Mouse (Mus musculus): Measurements from ENCODE around the gene Sppl2b.

The Sppl2b gene

DNA sequence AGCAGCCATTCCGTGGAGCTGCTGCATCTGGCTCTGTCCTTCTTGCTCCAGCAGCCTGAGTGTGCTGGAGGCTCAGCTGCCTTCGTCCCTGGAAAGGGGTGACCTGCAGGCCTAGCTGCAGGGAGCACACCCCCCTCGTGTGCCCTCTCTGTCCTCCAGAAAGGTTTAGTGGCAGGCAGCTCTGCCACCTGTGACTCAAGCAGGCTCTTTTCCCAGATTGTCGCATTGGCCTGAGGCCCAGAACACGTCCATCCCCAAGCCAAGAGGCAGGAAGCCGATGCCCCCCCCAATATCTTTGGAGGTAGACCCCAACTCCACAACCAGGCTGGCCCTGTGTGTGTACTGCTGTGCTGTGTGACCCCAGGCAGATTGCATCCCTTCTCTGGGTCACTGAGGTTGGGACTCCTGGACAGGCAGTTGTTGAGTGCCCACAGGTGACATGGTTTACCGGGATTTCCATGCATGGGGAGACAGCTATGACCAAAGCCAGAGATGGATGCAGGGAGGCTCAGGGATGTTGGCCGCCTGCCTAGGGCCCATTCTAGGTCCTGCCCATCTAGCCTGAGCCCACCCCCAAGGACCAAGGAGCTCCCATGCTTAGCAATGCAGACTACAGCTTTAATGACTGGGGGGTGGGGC is 9.9 kb upstream of the Sppl2b start:
- CTCF ChIA-PET: no interaction called here

DNA sequence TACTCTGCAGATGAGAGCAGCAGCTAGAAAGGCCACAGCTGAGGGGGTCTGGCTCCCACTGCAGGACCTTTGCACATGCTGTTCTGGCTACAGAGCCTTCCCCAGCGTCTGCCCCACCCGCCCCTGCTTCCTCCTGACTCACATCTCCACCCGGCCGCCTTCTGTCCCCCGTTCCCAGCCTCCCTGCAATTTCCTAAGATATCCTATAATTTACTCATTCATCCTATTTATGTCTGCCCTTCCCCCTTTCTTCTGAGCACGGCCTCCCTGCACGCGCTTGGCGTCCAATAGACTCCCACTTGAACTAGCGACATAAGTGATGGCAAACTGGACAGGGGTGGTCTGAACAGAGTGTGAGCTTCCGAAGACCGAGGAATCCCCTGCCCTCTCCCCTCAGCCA is 9.3 kb upstream of the Sppl2b start:
- CTCF ChIA-PET: no interaction called here

DNA sequence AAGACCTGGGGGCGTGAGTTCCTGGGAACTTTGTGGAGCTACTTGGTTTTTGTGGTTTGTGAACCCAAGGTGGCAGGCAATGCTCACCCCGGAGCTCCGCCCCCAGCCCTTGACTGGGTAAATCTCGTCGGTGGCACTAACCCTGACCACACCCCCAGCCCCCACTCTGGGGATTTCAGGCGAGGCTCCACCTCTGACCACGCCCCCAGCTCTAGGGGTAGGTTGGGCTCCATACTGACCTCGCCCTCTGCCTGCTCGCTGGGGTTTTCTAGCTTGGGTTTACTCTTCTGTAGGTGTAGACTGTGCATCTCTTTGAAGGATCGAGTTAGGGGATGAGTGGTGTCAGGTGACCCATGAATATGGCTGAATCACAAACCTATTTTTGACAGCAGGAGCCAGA is 6.5 kb upstream of the Sppl2b start:
- CTCF ChIA-PET: interaction anchor here (0.5 kb wide), 1 partner anchor 314 kb away, joined by 3 read pairs; no protein-coding TSS in a partner anchor

DNA sequence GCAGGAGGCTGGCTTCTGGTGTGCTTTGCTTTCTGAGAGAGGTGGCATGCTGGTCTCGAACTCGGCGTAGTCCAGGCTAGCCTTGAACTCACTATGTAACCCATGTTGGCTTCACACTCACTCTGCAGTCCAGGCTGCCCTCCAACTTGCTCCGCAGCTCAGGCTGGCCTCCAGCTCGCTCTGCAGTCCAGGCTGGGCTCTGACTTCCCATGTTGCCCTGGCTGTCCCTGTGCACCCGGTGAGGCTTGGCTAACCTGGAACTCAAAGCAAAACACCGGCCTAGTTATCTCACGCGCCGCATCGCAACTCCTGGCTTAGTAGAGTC is 636 bp downstream of the Sppl2b start:
- CTCF ChIA-PET: no interaction called here

- CTCF ChIA-PET: no interaction called here
These were observed 1.2 kb downstream of the Sppl2b start for GRCm38 (mm10) chr10:80856267-80856666.

DNA sequence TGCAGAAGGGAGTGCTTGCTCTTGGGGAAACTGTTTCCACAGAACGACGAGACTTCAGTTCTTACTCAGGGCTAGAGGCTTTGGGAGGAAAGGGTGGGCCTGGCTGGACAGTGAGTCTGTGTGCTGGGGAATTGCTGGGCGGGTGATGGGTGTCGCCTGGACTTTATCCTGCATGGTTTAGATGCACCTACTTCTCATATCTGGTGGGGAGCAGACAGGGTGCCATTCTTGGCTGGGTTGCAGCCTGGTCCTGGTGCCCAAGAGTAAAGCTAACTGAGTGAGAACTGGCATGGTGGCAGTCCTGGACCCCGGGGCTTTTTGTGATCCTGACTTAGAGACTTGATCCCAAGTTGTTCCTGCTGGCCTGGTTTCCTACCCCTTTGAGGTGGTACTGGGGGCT is 1.8 kb downstream of the Sppl2b start:
- CTCF ChIA-PET: no interaction called here

- CTCF ChIA-PET: no interaction called here
These were observed 2.3 kb downstream of the Sppl2b start for GRCm38 (mm10) chr10:80857386-80857785.

DNA sequence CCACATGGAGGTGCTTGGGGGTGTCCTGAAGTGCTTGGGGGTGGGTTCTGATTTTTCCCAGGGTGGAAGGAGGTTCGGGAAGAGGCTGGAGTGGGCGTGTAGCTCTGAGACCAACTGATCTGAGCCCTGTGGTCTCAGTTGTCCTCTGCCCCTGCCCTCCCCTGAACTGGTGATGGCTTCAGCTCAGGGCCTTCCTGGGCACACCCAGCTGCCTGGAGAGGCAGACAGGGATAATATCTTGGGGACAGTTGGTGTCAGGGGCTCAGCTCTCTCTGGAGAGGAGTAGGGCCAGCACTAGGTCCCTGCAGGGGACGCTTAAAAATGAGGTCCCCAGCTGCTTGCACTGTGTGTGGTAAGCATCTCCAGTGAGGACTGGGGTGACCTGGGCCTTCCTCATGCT is 2.8 kb downstream of the Sppl2b start:
- CTCF ChIA-PET: no interaction called here

DNA sequence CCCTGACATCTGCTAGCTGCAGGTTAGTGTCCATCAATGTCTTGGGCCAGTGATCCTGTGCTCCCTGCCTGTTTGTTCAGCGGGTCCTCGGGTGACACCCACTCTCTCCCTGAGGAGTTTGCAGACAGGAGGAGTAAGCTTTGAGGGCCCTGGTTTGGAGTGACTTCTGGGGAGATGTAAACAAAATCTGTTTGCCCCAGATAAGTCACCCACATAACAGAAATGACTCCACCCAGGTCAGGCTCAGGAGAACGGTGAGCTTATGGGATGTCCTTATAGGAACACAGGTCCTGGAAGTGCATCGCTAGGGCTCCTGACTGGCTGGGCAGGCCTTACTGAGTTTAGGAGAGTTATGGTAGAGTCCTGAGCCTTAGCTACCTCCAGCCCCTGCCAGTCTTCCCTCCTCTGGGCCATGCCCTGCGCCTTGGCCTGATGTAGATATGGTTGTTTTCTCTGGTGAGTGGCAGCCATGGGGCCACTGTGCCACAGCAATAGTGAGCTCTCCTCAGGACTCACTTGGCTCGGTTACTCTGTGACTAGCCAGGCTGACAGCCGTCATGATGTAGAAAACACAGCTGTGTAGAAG is 3.4 kb downstream of the Sppl2b start:
- CTCF ChIA-PET: no interaction called here

GRCm38 (mm10) chr10:80862305-80862704 is 7.2 kb downstream of the Sppl2b start:
- CTCF ChIA-PET: interaction anchor here (0.6 kb wide), 1 partner anchor 47 kb away, joined by 3 read pairs; no protein-coding TSS in a partner anchor

DNA sequence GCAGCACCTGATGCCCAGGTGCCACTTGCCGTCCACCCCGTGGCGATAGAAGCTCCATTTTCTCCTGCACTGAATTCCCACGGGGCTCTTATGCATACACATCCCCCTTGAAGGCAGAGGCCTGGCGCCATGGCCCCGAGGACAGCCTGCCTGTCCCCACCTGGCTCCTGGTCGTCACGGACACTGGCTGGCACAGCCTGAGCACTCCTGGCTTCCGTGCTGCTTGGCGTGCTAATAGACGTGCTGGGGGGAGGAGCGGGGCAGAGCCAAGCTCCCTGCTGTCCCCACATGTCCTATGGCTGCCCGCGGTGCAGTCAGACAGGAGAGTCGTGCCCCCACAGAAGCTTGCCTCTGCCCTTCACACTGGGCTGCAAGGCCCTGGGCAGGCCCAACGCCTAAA is 9.4 kb downstream of the Sppl2b start:
- CTCF ChIA-PET: no interaction called here

DNA sequence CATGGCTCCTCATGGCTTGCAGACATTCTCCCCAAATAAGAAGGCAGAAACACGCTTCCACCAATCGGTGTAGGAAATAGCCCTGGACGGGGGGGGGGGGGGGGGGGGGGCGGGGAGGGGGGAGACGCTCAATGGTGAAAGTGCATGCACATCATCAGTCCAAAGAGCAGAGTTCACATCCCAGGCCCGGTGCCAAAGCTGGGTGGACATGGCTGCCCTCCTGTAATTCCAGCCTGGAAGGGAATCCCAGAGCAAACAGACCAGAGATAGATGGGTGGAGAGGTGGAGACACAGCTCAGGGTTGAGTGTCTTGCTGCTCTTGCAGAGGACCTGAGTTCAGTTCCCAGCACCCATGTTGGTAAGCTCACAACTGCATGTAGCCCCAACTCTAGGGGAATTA is 15.9 kb downstream of the Sppl2b start:
- CTCF ChIA-PET: interaction anchor here (0.6 kb wide), 1 partner anchor 364 kb away, joined by 14 read pairs; no protein-coding TSS in a partner anchor

GRCm38 (mm10) chr10:80871581-80871980 is 16.5 kb downstream of the Sppl2b start, which contains the start of gene Tmprss9:
TSS of gene Tmprss9 (plus strand) at chr10:80871848.
- CTCF ChIA-PET: interaction anchor here (0.6 kb wide), 1 partner anchor 365 kb away, joined by 14 read pairs; no protein-coding TSS in a partner anchor

DNA sequence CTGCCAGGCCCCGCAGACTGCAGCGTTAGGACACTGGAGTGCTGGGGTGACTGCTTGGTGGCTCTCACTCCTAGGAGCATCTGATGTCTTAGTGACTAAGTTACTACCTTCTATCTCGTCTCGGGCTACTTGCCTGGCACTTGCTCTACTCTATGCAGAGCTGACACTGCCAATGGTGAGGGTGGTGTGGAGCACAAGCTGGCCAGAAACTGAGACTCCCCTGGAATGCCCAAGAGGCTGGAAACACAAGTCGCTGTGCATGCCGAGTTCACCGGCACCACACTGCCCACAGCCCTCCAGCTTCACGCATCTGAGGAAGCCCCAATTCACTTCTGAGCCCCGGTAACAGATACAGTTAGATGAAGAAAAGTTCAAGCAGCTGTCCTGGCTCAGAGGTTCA is 19.0 kb downstream of the Sppl2b start:
- CTCF ChIA-PET: interaction anchor here (0.6 kb wide), 1 partner anchor 307 kb away, joined by 3 read pairs; no protein-coding TSS in a partner anchor

DNA sequence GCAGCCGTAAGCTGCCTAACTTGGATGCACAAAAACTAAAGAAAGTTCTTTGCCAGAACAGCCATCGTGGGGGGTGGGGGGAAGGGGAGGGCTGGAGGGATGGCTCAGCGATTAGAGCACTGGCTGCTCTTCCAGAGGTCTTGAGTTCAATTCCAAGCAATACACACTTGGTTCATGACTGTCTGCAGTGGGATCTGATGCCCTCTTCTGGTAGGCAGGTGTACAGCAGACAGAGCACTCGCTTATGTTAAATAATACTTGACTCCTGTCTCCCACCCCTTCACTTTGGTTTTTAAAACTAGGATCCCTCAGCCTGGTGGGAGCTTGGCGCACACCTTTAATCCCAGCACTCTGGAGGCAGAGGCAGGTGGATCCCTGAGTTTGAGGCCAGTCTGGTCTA is 21.0 kb downstream of the Sppl2b start:
- CTCF ChIA-PET: interaction anchor here (0.8 to 0.9 kb wide), 2 partner anchors 22 to 55 kb away, joined by 3 to 7 read pairs; no protein-coding TSS in a partner anchor

GRCm38 (mm10) chr10:80876594-80876993 is 21.5 kb downstream of the Sppl2b start:
- CTCF ChIA-PET: interaction anchor here (0.8 to 1.1 kb wide), 2 partner anchors 21 to 126 kb away, joined by 3 to 7 read pairs; no protein-coding TSS in a partner anchor

GRCm38 (mm10) chr10:80880131-80880641 is 25.1 kb downstream of the Sppl2b start:
- CTCF ChIA-PET: interaction anchor here (0.8 kb wide), 1 partner anchor 110 kb away, joined by 6 read pairs; no protein-coding TSS in a partner anchor

DNA sequence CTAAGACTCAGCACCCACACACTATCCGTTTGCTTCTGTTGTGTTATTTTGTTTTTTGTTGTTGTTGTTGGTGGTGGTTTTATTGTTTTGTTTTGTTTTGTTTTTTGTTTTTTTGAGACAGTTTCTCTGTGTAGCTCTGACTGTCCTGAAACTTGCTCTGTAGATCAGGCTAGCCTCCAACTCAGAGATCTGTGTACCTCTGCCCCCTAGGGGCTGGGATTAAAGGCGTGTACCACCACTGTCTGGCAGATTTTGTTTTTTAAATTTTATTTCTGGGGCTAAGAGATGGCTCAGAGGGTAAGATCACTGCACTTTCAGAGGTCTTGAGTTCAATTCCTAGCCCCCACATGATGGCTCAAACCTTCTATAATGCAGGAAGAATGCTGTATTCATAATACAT is 25.8 kb downstream of the Sppl2b start:
- CTCF ChIA-PET: interaction anchor here (0.6 to 1.2 kb wide), 8 partner anchors 12 to 373 kb away, joined by 3 to 5 read pairs (median 4); partner anchors contain the start of gene Lmnb2

DNA sequence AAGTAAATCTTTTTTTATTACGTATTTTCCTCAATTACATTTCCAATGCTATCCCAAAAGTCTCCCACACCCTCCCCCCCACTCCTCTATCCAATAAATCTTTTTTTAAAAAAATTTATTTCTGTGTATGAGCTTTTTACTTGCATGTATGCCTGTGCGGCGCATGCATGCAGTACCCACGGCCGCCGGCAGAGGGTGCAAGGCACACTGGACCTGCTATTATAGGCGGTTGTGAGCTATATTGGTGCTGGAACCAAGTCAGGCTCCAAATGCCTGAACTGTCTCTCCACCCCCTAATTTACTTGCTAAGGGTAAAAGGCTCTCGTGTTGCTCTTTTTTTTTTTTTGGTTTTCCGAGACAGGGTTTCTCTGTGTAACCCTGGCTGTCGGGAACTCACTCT is 26.2 kb downstream of the Sppl2b start:
- CTCF ChIA-PET: interaction anchor here (0.6 to 1.2 kb wide), 8 partner anchors 12 to 373 kb away, joined by 3 to 5 read pairs (median 4); partner anchors contain the start of gene Lmnb2

- CTCF ChIA-PET: no interaction called here
These were observed 32.1 kb downstream of the Sppl2b start for GRCm38 (mm10) chr10:80887181-80887580.

DNA sequence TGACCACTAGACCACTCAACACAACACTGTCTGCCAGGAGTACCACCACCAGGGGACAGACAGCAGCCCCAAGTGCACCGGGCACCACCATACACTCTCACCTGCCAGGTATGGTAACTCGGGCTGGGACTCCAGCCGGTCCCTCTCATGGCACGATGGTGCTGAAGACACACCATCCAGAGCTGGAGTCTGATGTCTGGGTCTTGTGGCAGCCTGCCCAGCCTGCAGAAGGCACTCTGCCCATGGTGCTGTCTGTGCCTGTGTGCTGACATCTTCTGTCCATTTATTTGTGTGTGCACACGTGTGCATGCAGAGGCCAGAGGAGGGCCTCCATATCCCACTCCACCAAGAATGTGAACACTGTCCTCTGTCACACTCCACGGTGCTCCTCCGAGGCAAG is 40.0 kb downstream of the Sppl2b start:
- CTCF ChIA-PET: no interaction called here

DNA sequence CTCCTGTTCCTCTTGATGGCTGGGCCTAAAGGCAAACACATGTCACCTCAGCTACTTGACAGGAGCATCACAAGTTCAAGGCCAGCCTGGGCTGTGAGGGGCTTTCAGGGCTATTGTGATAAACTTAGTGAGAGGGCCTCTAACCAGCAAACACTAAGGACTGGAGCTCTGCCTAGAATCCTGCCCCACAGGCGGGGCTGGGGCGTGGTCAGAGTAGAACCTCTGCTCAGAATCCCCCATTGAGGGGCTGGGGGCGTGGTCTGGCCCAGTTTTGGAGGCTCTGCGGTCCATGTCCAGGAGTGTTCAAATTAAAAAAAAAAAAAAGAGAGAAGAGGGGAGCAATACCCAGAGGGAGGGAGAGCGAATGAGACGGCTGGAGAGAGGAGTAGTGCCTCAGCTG is 40.6 kb downstream of the Sppl2b start:
- CTCF ChIA-PET: no interaction called here
